8 mouse cellular contexts compared by ENCODE assay signal in genomic region chr12:117153166-117153480, GRCm38 (mm10).
DNase-seq lines count a peak whose midpoint lies in the region; ATAC-seq and TF ChIP-seq lines count a peak whose summit lies in the region.

No protein-coding gene starts in this region.

- TF ChIP-seq CTCF in layer of hippocampus, adult 2 months (conservative IDR thresholded peaks at IDR 0.05) = no peak
- TF ChIP-seq CTCF in hindbrain, postnatal 0 days (IDR thresholded peaks at IDR 0.05; ENCODE audit: low read depth) = no peak
- TF ChIP-seq CTCF in midbrain, postnatal 0 days (IDR thresholded peaks at IDR 0.05) = no peak

- peak overlapping the region; percentile 57; the same call in 1 of the 2 replicates for H3K27ac ChIP-seq in layer of hippocampus, adult 2 months
- no peak overlapping the region for H3K27ac ChIP-seq in embryonic facial prominence, embryonic 13.5 days
- H3K27ac ChIP-seq in hindbrain, postnatal 0 days = peak overlapping the region; percentile 75; the same call in 1 of the 2 replicates
- H3K27ac ChIP-seq in midbrain, postnatal 0 days (ENCODE audit: low read depth, low read length) = peak overlapping the region; percentile 98

- WGBS in embryonic facial prominence, embryonic 13.5 days = under 1% methylated on average over 8 of the region's 8 CpGs
- WGBS in hindbrain, postnatal 0 days = 3% methylated on average over 8 of the region's 8 CpGs
- 3% methylated on average over 8 of the region's 8 CpGs for WGBS in midbrain, postnatal 0 days

- no peaks in the 10 kb centered on the region for H3K9me3 ChIP-seq in embryonic facial prominence, embryonic 13.5 days
- no peaks in the 10 kb centered on the region for H3K9me3 ChIP-seq in hindbrain, postnatal 0 days (ENCODE audit: low read length)
- no peaks in the 10 kb centered on the region for H3K9me3 ChIP-seq in midbrain, postnatal 0 days (ENCODE audit: low read length)

- H3K4me2 ChIP-seq in embryonic facial prominence, embryonic 13.5 days = peak overlapping the region; percentile 92
- peak overlapping the region; percentile 77 for H3K4me2 ChIP-seq in hindbrain, postnatal 0 days (ENCODE audit: low read depth, low read length)
- H3K4me2 ChIP-seq in midbrain, postnatal 0 days (ENCODE audit: low read depth, low read length, poor library complexity, severe bottlenecking) = peak overlapping the region; percentile 88

- no peak overlapping the region for H3K9ac ChIP-seq in embryonic facial prominence, embryonic 13.5 days
- no peak overlapping the region for H3K9ac ChIP-seq in hindbrain, postnatal 0 days (replicated peaks; ENCODE audit: low read length)
- peak overlapping the region; percentile 92 for H3K9ac ChIP-seq in midbrain, postnatal 0 days (replicated peaks; ENCODE audit: low read length, poor library complexity, severe bottlenecking)

- H3K27me3 ChIP-seq in embryonic facial prominence, embryonic 13.5 days = peaks cover 95% of the 10 kb centered on the region
- peaks cover 24% of the 10 kb centered on the region for H3K27me3 ChIP-seq in hindbrain, postnatal 0 days (ENCODE audit: insufficient read depth, low read length)
- no peaks in the 10 kb centered on the region for H3K27me3 ChIP-seq in midbrain, postnatal 0 days (ENCODE audit: insufficient read depth, low read length)

- H3K36me3 ChIP-seq in embryonic facial prominence, embryonic 13.5 days = no peaks in the 10 kb centered on the region
- H3K36me3 ChIP-seq in hindbrain, postnatal 0 days (ENCODE audit: insufficient read depth, low read length) = no peaks in the 10 kb centered on the region
- no peaks in the 10 kb centered on the region for H3K36me3 ChIP-seq in midbrain, postnatal 0 days (ENCODE audit: insufficient read depth, low read length)

- peaks cover 36% of the 10 kb centered on the region for H3K4me1 ChIP-seq in embryonic facial prominence, embryonic 13.5 days
- peaks cover 5% of the 10 kb centered on the region; the same call in 1 of the 2 replicates for H3K4me1 ChIP-seq in hindbrain, postnatal 0 days (ENCODE audit: insufficient read depth, low read length)
- H3K4me1 ChIP-seq in midbrain, postnatal 0 days (ENCODE audit: insufficient read depth, low read length) = peaks cover 15% of the 10 kb centered on the region; the same call in 1 of the 2 replicates

- peak overlapping the region; percentile 41 for H3K4me3 ChIP-seq in layer of hippocampus, adult 2 months
- H3K4me3 ChIP-seq in embryonic facial prominence, embryonic 13.5 days = peak overlapping the region; percentile 61
- H3K4me3 ChIP-seq in hindbrain, postnatal 0 days (ENCODE audit: low read length) = peak overlapping the region; percentile 61
- peak overlapping the region; percentile 74 for H3K4me3 ChIP-seq in midbrain, postnatal 0 days (ENCODE audit: low read depth, low read length)

- no peak for DNase-seq in layer of hippocampus, adult 2 months (ENCODE audit: low spot score in 2 of 2)
- no peak for DNase-seq in layer of hippocampus, adult 8-10 months (ENCODE audit: low spot score in 2 of 2)
- no peak for DNase-seq in hindbrain, postnatal 0 days (ENCODE audit: low spot score)
- DNase-seq in midbrain, postnatal 0 days (ENCODE audit: low spot score) = no peak
- no peak for DNase-seq in ovary, adult 18-20 months (ENCODE audit: low spot score)
- DNase-seq in right cerebral cortex, postnatal 4 days = no peak
- no peak for DNase-seq in adrenal gland, postnatal 36 days

- ATAC-seq in embryonic facial prominence, embryonic 13.5 days (ENCODE audit: insufficient number of reproducible peaks, insufficient read depth, low FRiP score, low TSS enrichment, low read depth) = no peak
- no peak for ATAC-seq in hindbrain, postnatal 0 days
- ATAC-seq in midbrain, postnatal 0 days (ENCODE audit: low FRiP score) = no peak
